Mouse (Mus musculus): ENCODE data around the gene Tshz2. TPM values are rescaled to one million over a fixed set of nuclear protein-coding genes. Genes with fewer than 3 reads are reported as not detected.

Gene Tshz2
- total RNA-seq, 1 experiment from 2014 or later = 41.8 TPM

GRCm38 (mm10) chr2:169871436-169872060 is 238.7 kb downstream of the Tshz2 start:
- DNase-seq = no peak

GRCm38 (mm10) chr2:169873442-169873841 is 240.6 kb downstream of the Tshz2 start:
- no peak for DNase-seq

GRCm38 (mm10) chr2:169887921-169888320 is 255.1 kb downstream of the Tshz2 start:
- DNase-seq = no peak

- no peak for DNase-seq
These were observed 259.7 kb downstream of the Tshz2 start for GRCm38 (mm10) chr2:169892441-169893038.

- DNase-seq = no peak
These were observed 270.1 kb downstream of the Tshz2 start for GRCm38 (mm10) chr2:169902896-169903295.

- DNase-seq = no peak
These were observed 273.6 kb downstream of the Tshz2 start for GRCm38 (mm10) chr2:169906396-169906795.

- DNase-seq = no peak
These were observed 275.2 kb downstream of the Tshz2 start for GRCm38 (mm10) chr2:169907979-169908378.

GRCm38 (mm10) chr2:169910606-169911005 is 277.8 kb downstream of the Tshz2 start:
- no peak for DNase-seq

- DNase-seq = no peak
These were observed 280.0 kb downstream of the Tshz2 start for GRCm38 (mm10) chr2:169912826-169913225.

- DNase-seq = no peak
These were observed 282.1 kb downstream of the Tshz2 start for GRCm38 (mm10) chr2:169914903-169915302.

- no peak for DNase-seq
These were observed 282.5 kb downstream of the Tshz2 start for GRCm38 (mm10) chr2:169915326-169915725.

- no peak for DNase-seq
These were observed 286.4 kb downstream of the Tshz2 start for GRCm38 (mm10) chr2:169919111-169919695.

- DNase-seq = no peak
These were observed 291.5 kb downstream of the Tshz2 start for GRCm38 (mm10) chr2:169924177-169924810.

GRCm38 (mm10) chr2:169925466-169925865 is 292.7 kb downstream of the Tshz2 start:
- DNase-seq = no peak

GRCm38 (mm10) chr2:169926016-169926415 is 293.2 kb downstream of the Tshz2 start:
- peak; percentile 19 for DNase-seq

GRCm38 (mm10) chr2:169927401-169927800 is 294.6 kb downstream of the Tshz2 start:
- no peak for DNase-seq

- peak; percentile 52 for DNase-seq
These were observed 295.8 kb downstream of the Tshz2 start for GRCm38 (mm10) chr2:169928447-169929120.

GRCm38 (mm10) chr2:169929540-169930497 is 297.0 kb downstream of the Tshz2 start:
- DNase-seq = peak; percentile 14

GRCm38 (mm10) chr2:169935642-169936041 is 302.8 kb downstream of the Tshz2 start:
- DNase-seq = no peak

- DNase-seq = no peak
These were observed 307.7 kb downstream of the Tshz2 start for GRCm38 (mm10) chr2:169940297-169941142.
